Mouse (Mus musculus) embryo, embryonic 10.5 days (tissue): ENCODE measurements at regions not wholly inside any gene's neighbourhood (a gene's known extent, or its start where the extent isn't known, plus 50 kb on each side); places are given as distances from the start of the nearest gene placed in this dataset.
A peak's percentile ranks its signal among the peaks of the same experiment; 100 is the strongest.

Experiments used
- DNase-seq: peaks from one replicate; pipeline ENCODE4 v3.0.0-alpha.2; 2015; ENCODE audit warnings: low spot score

- no peak for DNase-seq
Measured at GRCm38 (mm10) chr2:59406976-59407375, 77.5 kb upstream of the Dapl1 start.

GRCm38 (mm10) chr2:59407512-59407988 lies 76.9 kb upstream of the Dapl1 start:
- peak; percentile 49 for DNase-seq

GRCm38 (mm10) chr2:59408040-59408587 lies 76.3 kb upstream of the Dapl1 start:
- no peak for DNase-seq

- no peak for DNase-seq
Measured at GRCm38 (mm10) chr2:59414612-59415011, 69.8 kb upstream of the Dapl1 start.

- no peak for DNase-seq
Measured at GRCm38 (mm10) chr2:59416491-59417195, 67.8 kb upstream of the Dapl1 start.

- peak; percentile 43 for DNase-seq
Measured at GRCm38 (mm10) chr2:59417384-59417955, 67.0 kb upstream of the Dapl1 start.

GRCm38 (mm10) chr2:59420496-59420895 lies 64.0 kb upstream of the Dapl1 start:
- no peak for DNase-seq

- DNase-seq: no peak
Measured at GRCm38 (mm10) chr2:59422291-59423242, 61.9 kb upstream of the Dapl1 start.

- DNase-seq: no peak
Measured at GRCm38 (mm10) chr2:59424205-59424604, 60.2 kb upstream of the Dapl1 start.

GRCm38 (mm10) chr2:59424729-59425128 lies 59.7 kb upstream of the Dapl1 start:
- DNase-seq: peak; percentile 71

- DNase-seq: no peak
Measured at GRCm38 (mm10) chr2:59425876-59426275, 58.6 kb upstream of the Dapl1 start.

GRCm38 (mm10) chr2:59431466-59431865 lies 53.0 kb upstream of the Dapl1 start:
- no peak for DNase-seq

GRCm38 (mm10) chr2:59431867-59432266 lies 52.6 kb upstream of the Dapl1 start:
- no peak for DNase-seq
